Mouse (Mus musculus) kidney, adult 11 months (tissue): ENCODE measurements around the gene Fam98b.
A peak's percentile ranks its signal among the peaks of the same experiment; 100 is the strongest.

Source experiments
- DNase-seq: peaks from one replicate; pipeline ENCODE4 v3.0.0; 2022

Fam98b gene

GRCm38 (mm10) chr2:117249255-117250000 is at the start of gene Fam98b:
TSS of gene Fam98b (plus strand) at chr2:117249739.
- peak; percentile 85 for DNase-seq

DNA sequence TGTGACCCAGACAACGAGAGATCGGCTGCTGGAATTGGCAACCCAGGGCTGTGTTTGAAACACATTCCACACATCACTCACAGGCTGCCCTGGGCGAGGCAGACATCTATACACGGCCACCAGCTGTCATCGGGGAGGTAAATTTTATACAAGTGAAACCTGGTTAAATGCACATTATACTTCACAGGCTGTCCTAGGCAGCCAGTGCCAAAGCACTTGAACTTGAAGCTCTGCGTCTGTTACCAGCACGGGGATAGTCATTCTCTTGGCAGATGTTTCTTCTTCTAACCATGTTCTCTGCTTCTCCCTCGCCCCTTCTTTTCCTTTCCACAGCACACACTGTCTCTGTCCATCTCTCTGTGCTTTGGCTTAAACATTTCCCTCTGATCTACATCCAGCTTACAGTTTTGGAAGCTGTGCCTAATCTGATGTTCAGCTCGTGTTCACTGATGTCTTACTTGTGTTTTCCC is 48.6 kb upstream of the Fam98b start:
- no peak for DNase-seq

GRCm38 (mm10) chr2:117203350-117203749 is 46.2 kb upstream of the Fam98b start:
- no peak for DNase-seq

- DNase-seq: no peak
These were observed 45.0 kb upstream of the Fam98b start for GRCm38 (mm10) chr2:117204534-117204933.

- no peak for DNase-seq
These were observed 44.5 kb upstream of the Fam98b start for GRCm38 (mm10) chr2:117205066-117205465.

DNA sequence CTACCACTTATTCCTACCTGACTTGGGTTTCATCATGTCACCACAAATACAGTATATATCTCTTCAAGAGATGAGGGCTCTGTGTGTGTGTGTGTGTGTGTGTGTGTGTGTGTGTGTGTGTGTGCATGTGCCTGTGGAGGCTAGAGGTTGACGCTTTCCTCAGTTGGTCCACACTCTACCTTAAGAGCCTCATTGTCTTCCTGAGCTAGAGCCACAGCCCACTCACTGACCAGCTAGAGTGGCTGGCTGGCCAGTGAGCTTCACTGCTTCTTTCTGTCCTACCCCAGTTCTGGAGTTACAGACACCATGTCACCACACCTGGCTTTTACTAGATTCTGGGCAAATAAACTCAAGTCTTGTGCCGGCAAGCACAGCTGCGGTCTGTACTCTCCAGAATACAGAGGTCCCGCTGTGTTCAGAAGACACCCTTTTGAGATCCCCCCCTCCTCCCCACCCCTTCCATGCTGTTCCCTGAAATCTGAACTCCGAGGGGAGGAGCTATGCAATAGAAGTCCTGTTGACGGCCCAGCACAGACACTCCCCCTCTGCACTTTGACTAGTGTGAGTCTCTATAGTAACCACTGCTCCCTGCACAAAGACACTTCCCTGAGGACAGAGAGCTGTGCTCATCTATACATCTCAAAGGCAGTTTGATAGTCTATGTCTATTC is 39.0 kb upstream of the Fam98b start:
- peak; percentile 20 for DNase-seq

- DNase-seq: no peak
These were observed 33.4 kb upstream of the Fam98b start for GRCm38 (mm10) chr2:117216152-117216551.

GRCm38 (mm10) chr2:117217695-117218216 is 31.8 kb upstream of the Fam98b start:
- DNase-seq: no peak

DNA sequence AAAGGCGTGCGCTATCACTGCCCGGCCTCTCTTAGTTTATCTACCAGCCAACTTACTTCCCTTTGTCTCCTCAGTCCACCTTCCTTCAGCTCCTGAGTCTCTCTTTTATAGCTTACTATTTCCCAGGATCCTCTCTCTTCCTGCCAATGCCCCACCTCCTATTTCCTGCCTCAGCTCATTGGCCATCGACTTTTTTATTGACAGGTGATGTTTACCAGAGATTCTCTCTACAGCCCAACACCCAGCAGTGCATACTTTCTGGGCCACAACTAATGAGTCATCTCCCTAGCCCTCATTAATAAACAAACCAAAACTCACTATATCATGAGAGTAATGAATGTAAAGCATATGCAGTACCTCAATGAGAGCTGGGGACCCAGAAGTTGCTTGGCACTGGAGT is 30.0 kb upstream of the Fam98b start:
- DNase-seq: no peak

DNA sequence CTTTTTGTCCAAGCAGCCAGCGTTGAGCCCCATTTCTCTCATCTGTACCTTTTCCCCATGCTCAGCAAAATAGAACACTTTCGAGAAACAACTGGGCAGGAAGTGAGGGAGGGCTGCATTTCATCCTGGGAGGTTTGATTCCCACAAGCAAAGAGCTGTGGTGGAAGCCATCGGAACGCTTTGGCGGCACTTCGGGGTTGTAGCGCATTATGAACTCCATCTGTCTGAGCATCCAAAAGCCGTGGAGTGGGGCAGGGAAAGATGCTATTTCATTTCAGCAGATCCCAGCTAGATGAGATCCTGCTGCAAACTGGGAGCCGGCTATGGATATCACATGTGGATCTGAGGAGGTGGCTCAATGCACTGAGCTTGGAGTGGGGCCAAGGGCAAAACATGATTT is 26.9 kb upstream of the Fam98b start:
- DNase-seq: no peak

DNA sequence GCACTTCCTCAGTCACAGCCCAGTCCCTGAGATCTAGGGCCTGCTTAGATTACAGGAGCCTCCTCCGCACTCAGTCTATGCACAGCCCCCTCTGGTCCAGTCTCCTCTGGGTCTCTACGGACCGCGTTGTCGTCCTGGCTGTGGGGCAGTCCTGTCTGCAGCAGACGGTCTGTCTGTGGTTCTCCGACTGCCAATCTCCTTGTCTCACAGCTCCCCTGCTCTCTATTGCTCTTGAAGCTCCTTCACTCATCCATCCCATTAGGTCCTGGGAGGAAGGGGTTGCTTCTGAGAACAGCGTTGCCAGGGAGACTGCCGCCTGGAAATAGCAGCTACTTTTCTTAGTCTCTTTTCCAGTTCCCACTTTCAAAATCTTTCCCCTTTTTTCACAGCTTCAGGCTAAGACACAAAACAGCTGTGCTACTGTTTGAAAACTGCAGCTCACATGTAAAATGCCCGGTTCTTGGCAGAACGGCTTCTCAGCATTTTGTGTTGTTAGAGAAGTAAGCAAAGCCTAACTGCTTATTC is 20.9 kb upstream of the Fam98b start:
- no peak for DNase-seq

DNA sequence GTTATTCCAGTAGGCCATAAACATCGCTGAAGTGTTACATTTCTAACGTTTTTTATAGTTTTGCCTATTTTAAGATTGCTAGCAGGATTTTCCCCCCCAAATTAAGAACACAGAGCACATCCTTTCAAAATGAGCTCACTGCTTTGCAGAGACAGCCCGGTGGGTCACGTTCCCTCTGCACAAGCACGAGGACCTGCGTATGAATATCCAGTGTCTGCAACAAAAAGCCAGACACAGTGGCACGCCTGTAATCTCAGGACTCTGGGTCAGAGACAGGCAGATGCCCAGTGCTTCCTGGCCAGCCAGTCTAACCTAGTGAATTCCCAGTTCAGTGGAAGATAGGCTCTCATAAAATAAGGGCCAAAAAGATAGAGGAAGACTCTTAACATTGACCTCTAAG is 19.3 kb upstream of the Fam98b start:
- no peak for DNase-seq

DNA sequence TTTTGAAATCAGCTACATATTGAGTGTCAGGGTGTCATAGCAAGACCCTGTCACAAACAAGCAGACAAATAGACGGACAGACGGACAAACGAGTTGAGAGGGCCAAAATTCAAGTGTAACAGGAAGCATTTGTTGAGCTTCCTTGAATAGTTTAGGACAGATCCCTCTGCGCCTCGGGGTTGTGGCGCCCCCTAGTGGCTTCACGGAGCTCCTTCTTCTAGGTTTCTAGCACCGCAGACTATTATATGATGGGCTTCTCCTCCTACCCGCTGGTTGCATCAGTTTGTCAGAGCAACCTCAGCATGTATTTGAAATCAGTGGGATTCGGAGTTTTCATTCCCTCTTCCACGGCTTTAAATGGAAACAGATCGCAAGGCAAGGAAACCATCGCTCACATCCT is 18.3 kb upstream of the Fam98b start:
- DNase-seq: peak; percentile 27

GRCm38 (mm10) chr2:117241953-117242352 is 7.6 kb upstream of the Fam98b start:
- no peak for DNase-seq

GRCm38 (mm10) chr2:117250001-117250510 is 517 bp downstream of the Fam98b start:
- no peak for DNase-seq

GRCm38 (mm10) chr2:117255415-117255814 is 5.9 kb downstream of the Fam98b start:
- DNase-seq: no peak

- DNase-seq: no peak
These were observed 8.1 kb downstream of the Fam98b start for GRCm38 (mm10) chr2:117257617-117258016.

DNA sequence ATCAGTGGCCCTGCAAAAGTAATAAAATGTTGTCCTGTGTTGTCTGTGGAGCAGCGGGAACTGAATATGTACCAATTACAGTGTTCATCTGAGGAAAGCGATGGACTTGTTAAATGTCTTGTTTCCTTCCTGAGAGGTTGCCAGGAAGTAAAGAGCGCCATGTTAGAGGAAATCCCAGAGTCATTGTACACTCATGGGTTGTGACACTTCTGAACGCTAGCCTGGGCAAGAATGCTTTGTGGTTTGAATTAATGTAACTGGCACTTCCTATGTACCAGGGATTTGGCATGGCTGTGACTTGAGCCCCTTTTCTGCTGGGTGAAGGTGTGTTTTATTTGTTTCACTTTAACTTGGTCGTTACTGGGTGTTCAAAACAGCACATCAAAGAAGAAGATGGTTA is 12.6 kb downstream of the Fam98b start:
- DNase-seq: no peak

- DNase-seq: peak; percentile 40
These were observed 14.4 kb downstream of the Fam98b start for GRCm38 (mm10) chr2:117263786-117264408.

- DNase-seq: no peak
These were observed 38.8 kb downstream of the Fam98b start for GRCm38 (mm10) chr2:117288291-117288690.

GRCm38 (mm10) chr2:117299596-117300448 is 50.3 kb downstream of the Fam98b start:
- DNase-seq: no peak
